Mouse (Mus musculus): ENCODE measurements around the gene Fgfr2. TPM values are rescaled to one million over a fixed set of nuclear protein-coding genes. Genes with fewer than 3 reads are reported as not detected.
A peak's percentile ranks its signal among the peaks of the same experiment; 100 is the strongest.

The Fgfr2 gene
- total RNA-seq, 2 experiments from 2014 or later: 35.8 to 40.8 TPM

DNA sequence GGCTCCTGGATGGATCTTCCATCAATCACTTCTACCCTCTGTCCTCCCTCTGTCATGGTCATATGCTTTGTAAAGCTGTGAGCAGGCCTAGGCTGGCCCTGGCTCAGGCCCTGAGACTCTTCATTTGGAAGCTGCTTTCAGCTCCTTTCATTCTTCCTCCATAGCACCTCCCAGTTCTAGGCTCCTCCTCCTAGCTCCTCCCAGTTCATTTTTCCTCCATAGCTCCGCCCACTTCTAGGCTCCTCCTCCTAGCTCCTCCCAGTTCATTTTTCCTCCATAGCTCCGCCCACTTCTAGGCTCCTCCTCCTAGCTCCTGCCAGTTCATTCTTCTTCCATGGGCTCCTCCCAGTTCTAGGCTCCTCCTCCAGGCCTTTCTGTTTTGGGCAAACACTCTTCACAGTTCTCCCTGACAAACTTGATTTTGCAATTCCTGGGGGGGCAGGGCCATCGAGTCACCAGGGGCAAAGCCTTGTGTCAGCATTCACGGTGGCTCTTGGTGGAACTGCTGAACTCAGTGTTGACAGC, 880.5 kb downstream of the Fgfr2 start:
- intact Hi-C loops (cut with DNase I): no loop called here
- no peak for DNase-seq

- intact Hi-C loops (cut with DNase I): loop anchor here (10.0 kb wide), 1 partner anchor 236 kb away; no protein-coding TSS in a partner anchor
- DNase-seq: no peak
These were observed 884.2 kb downstream of the Fgfr2 start for GRCm38 (mm10) chr7:132238921-132239320.

DNA sequence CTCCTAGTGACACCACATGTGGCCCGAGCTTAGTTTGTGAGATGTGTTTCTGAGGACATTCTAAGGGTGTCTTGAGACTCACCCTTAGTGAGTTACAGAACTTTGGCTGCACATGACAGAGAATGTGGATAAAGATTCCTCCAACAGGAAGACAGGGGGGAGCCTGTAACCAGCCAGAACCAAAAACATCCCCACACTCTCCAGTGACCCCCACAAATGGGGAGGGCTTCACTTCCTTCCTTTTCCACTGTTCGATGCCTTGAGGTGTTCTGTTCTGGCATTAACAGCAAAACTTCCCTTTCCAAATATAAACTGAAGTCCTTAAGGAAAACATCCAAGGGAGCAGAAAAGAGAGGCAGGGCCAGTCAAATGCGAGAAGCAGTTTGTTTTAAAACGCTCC, 886.0 kb downstream of the Fgfr2 start:
- intact Hi-C loops (cut with DNase I): loop anchor here (10.0 kb wide), 1 partner anchor 238 kb away; no protein-coding TSS in a partner anchor
- no peak for DNase-seq

DNA sequence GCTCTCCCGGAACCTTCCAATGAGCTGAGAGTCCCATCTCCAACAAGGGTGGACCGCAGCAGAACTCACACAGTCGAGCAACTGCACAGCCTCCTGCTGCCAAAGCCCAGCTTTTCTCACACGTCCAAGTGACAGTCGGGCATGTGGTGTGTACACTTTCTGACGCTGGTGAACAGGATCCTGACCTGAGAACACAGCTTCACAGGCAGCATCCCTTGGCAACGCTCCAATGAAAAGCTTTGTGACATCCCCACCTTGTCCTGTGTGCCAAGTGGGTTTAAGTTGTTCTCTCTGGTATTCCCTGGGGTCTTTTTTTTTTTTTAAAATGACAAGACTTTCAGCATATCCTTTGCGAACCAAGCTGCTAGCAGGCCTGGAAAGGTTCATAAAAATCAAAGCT, 886.4 kb downstream of the Fgfr2 start:
- no peak for DNase-seq
- intact Hi-C loops (cut with DNase I): loop anchor here (10.0 kb wide), 1 partner anchor 238 kb away; no protein-coding TSS in a partner anchor

- intact Hi-C loops (cut with DNase I): loop anchor here (10.0 kb wide), 1 partner anchor 241 kb away; no protein-coding TSS in a partner anchor
- no peak for DNase-seq
These were observed 888.9 kb downstream of the Fgfr2 start for GRCm38 (mm10) chr7:132234250-132234649.

DNA sequence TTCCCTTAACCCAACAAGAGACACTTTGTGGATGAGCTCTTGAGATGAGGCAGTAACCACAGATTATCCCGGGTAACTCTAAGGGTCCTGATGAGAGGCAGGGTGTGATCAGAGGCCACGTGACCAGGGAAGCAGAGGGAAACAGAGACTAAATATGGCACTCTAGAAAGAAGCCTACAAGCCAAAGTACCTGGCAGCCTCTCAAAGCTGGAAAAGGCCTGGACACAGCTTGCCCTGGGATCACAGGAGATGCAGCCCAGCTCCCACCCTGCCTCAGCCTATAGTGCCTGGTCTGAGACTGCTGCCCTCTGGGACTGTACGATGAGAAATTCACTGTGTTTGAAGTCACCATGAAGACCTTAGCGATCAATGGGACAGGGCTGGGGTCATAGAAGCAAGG, 889.4 kb downstream of the Fgfr2 start:
- no peak for DNase-seq
- intact Hi-C loops (cut with DNase I): loop anchor here (10.0 kb wide), 1 partner anchor 241 kb away; no protein-coding TSS in a partner anchor

DNA sequence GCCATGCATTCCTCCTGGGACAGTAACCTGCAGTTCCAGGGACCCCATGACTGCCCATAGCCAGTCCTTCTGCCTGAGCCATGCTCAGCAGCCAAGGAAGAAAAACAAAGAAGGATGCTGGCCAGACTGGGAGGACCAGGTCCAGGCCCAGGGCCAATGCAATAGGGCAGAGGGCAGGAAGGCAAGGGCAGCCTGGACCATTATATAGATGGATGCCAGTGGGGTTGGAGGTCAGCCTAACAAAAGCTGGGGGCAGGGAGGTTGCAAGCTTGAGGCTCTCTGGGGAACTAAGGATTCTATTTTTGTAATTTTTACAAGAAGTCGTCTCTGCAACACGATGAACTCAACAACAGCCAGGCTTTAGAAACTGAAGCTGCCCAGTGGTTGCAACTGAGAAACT, 890.2 kb downstream of the Fgfr2 start:
- DNase-seq: no peak
- intact Hi-C loops (cut with DNase I): loop anchor here (10.0 kb wide), 1 partner anchor 242 kb away; no protein-coding TSS in a partner anchor

DNA sequence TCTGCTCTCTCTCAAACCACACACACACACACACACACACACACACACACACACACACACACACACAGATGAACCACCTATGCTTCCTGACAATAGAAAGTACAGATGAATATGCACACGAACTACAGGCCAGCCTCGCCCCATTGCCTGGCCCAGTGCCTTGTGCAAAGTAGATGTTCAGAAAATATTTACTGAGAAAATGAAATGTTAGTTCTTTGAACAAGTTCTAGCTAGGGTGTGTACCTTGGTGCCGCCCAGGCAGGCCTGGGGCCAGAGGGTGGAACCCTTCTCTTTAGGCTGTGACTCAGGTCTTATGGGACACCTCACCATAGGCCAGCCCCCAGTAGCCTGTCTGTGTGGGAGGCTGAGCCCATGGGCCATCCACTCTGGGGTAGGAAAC, 891.7 kb downstream of the Fgfr2 start:
- DNase-seq: no peak
- intact Hi-C loops (cut with DNase I): loop anchor here (10.0 kb wide), 1 partner anchor 243 kb away; no protein-coding TSS in a partner anchor

DNA sequence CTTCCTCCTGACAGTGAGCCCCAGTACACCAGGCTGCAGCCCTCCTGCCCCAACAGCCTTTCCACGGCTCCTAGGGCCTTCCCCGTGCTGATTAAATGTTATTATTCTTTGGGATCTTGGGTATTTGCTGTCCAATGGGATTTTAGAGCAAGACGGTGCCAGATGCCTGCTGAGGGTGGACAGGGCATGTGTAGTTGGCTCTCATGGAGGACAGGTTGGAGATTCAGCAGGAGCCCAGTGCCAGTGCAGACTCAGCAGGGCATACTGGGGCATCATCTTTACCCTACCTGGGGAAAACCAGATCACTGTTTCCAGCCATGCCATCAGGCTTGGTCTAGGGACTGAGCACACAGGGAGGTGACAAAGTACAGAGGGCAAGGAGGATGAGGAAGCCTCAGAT, 892.2 kb downstream of the Fgfr2 start:
- DNase-seq: no peak
- intact Hi-C loops (cut with DNase I): loop anchor here (10.0 kb wide), 1 partner anchor 244 kb away; no protein-coding TSS in a partner anchor

- no peak for DNase-seq
- intact Hi-C loops (cut with DNase I): loop anchor here (5.0 kb wide), 1 partner anchor 90 kb away; the partner anchor contains the start of gene Chst15
These were observed 896.0 kb downstream of the Fgfr2 start for GRCm38 (mm10) chr7:132227075-132227640.

DNA sequence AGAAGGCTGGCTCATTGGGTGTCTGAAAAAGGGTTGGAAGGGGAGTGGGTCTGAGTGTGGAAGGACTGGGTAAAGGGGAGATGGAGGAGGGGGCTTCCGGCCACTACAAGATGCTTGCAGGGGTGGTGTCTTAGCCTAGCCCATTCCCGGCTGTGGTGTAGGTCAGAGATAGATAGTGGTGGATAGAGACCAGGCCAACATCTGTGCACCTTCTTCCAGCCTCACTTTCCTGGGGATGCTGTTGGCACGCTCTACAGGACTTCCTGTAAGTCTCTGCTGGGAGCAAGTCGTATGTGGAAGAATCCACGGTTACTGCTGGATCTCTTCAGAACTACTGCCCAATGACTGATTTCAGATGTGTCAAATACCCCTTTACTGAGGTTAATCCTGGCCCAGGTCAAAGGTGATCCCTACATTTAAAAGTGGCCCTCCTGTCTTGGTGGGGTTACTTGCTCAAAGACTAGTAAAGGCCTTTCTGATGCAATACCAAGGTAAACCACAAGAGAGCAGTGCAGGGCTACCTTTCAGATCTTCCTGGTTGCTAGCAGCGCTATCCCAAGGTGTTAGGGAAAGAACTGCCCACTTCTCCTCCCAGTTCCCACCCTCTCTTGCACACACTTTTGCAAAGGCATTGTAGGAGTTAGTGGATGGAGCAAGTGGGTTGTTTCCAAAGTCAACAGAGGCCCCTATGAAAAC, 896.6 kb downstream of the Fgfr2 start:
- intact Hi-C loops (cut with DNase I): loop anchor here (1.0 to 5.0 kb wide), 2 partner anchors 91 to 325 kb away; partner anchors contain the start of gene Chst15
- DNase-seq: peak; percentile 81

GRCm38 (mm10) chr7:132223452-132224141, 899.6 kb downstream of the Fgfr2 start:
- intact Hi-C loops (cut with DNase I): no loop called here
- DNase-seq: no peak

GRCm38 (mm10) chr7:132214031-132214430, 909.1 kb downstream of the Fgfr2 start:
- intact Hi-C loops (cut with DNase I): loop anchor here (5.0 to 10.0 kb wide), 2 partner anchors 247 to 669 kb away; partner anchors contain the start of genes Gpr26, Hmx2 and Hmx3
- peak; percentile 45 for DNase-seq

GRCm38 (mm10) chr7:132213460-132213859, 909.7 kb downstream of the Fgfr2 start:
- intact Hi-C loops (cut with DNase I): loop anchor here (2.0 to 10.0 kb wide), 3 partner anchors 246 to 669 kb away; partner anchors contain the start of genes Gpr26, Hmx2 and Hmx3
- peak; percentile 82 for DNase-seq

GRCm38 (mm10) chr7:132211920-132212701, 911.0 kb downstream of the Fgfr2 start:
- DNase-seq: peak; percentile 84
- intact Hi-C loops (cut with DNase I): loop anchor here (2.0 to 10.0 kb wide), 3 partner anchors 245 to 667 kb away; partner anchors contain the start of genes Gpr26, Hmx2 and Hmx3

DNA sequence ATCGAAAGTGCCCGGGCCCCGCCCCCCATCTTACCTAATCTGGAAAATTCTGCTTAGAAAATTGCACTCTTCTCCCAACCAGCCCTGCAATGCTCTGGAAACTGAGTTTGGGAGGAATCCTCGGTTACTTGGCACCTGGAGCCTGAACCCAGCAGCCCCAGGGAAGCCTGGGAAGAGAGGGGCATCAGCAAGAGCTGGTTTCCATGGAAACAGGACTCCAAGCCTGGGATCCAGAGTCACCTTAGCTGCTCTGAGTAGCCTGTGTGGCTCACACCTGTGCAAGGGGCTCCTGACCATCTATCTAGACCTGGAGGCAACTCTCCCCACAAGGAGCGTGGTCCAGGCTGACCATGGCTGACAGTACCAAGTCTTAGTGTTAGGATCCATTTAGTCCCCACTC, 912.5 kb downstream of the Fgfr2 start:
- no peak for DNase-seq
- intact Hi-C loops (cut with DNase I): loop anchor here (5.0 to 10.0 kb wide), 2 partner anchors 243 to 666 kb away; partner anchors contain the start of genes Gpr26, Hmx2 and Hmx3

- intact Hi-C loops (cut with DNase I): no loop called here
- DNase-seq: no peak
These were observed 914.1 kb downstream of the Fgfr2 start for GRCm38 (mm10) chr7:132208946-132209651.

DNA sequence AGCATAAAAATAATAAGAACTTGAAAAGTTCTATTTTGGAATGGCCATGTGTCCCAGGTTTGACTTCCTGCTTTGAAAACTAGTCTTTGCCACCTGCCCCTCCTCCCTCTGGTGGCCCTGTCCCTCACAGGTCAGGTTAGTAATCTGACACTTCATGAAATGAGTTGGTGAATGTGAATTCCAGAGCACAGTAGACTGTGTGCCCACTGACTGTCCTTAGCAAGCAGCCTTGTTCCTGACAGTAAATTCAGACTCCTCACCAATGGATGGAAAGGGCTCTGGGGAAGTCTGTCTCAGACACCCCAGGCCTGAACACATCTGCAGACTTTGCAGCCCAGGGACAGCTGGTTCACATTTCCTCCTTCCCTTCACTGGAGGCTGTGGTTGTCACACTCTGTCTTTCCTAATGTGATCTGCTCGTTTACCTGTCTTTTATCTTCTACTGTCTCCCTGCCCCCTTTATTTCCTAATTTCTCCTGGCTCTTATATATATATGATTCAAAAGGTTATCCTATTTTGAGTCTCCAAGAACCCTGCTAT, 919.0 kb downstream of the Fgfr2 start:
- DNase-seq: no peak
- intact Hi-C loops (cut with DNase I): no loop called here

DNA sequence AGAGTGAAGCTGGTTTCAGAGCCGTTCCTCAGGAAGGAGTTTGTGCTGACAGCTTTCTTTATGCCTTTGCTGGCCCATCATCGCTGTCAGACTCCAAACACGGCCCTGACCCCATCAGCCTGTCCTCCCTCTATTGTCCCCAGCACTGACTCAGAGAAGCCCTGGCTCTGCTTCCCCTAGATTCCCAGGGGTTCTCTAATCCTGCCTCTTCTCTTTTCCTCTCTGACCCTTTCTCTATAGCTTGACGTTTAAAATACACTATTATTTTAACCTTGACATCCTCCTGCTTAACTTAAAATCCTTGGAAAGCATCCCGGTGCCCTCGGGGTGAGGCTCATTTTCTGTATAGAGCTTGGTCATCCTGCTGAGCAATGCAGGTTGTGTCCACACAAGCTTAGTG, 923.5 kb downstream of the Fgfr2 start:
- DNase-seq: no peak
- intact Hi-C loops (cut with DNase I): no loop called here

Measured in left cerebral cortex, postnatal 4 days (tissue).